Mouse (Mus musculus) midbrain, embryonic 14.5 days (tissue): ENCODE data around the gene Thoc7. TPM values are rescaled to one million over a fixed set of nuclear protein-coding genes. Genes with fewer than 3 reads are reported as not detected.

ENCODE experiments used
- ATAC-seq: fragments of 200-750 bp; cut with Nextera tagmentation; 2 replicates; pipeline ENCODE4 v1.8.0; 2017; ENCODE audit warnings: moderate number of reproducible peaks, moderate library complexity; ENCODE audit not compliant: low FRiP score, low TSS enrichment
- DNase-seq: peaks from one replicate; pipeline ENCODE4 v3.0.0-alpha.2; 2015
- H3K27ac ChIP-seq: fragments of 300-500 bp; sonication (generic); replicated peaks from 2 replicates; pipeline ENCODE4 v1.5.1; 2014; ENCODE audit warnings: mild to moderate bottlenecking, low read depth, low read length, moderate library complexity
- H3K27me3 ChIP-seq: fragments of 300-500 bp; sonication (generic); 2 replicates; pipeline ENCODE4 v1.6.1; 2014; ENCODE audit warnings: low read length, control low read depth, mixed read lengths; ENCODE audit not compliant: control insufficient read depth, insufficient read depth
- H3K36me3 ChIP-seq: fragments of 300-500 bp; sonication (generic); 2 replicates; pipeline ENCODE4 v1.6.1; 2014; ENCODE audit warnings: low read length, control low read depth; ENCODE audit not compliant: control insufficient read depth, insufficient read depth
- H3K4me1 ChIP-seq: fragments of 300-500 bp; sonication (generic); 2 replicates; pipeline ENCODE4 v1.6.1; 2014; ENCODE audit warnings: mild to moderate bottlenecking, antibody characterized with exemption, low read length, control low read depth; ENCODE audit not compliant: control insufficient read depth, insufficient read depth
- H3K4me2 ChIP-seq: fragments of 300-500 bp; sonication (generic); 2 replicates; pipeline ENCODE4 v1.6.1; 2014; ENCODE audit warnings: mild to moderate bottlenecking, low read length, moderate library complexity
- H3K4me3 ChIP-seq: fragments of 300-500 bp; sonication (generic); replicated peaks from 2 replicates; pipeline ENCODE4 v1.5.1; 2014; ENCODE audit warnings: low read depth, low read length
- H3K9ac ChIP-seq: fragments of 300-500 bp; sonication (generic); replicated peaks from 2 replicates; pipeline ENCODE4 v1.6.1; 2014; ENCODE audit warnings: mild to moderate bottlenecking, low read length, moderate library complexity
- H3K9me3 ChIP-seq: fragments of 300-500 bp; sonication (generic); 2 replicates; pipeline ENCODE4 v1.6.1; 2016; ENCODE audit warnings: low read length, control low read depth, mixed read lengths; ENCODE audit not compliant: control insufficient read depth
- WGBS: fragments of 180-500 bp; shearing (Covaris S2); extraction: QIAGEN DNeasy Blood & Tissue Kit; methylation state at CpG from one replicate; pipeline ENCODE4 v1.1.7; 2014; 5-methylcytosine and 5-hydroxymethylcytosine counted together
- polyA plus RNA-seq: library from polyadenylated mRNA; unstranded; fragments of >200 nt; fragmentation: Nextera tagmentation; extraction: Ambion mirVana; gene quantifications from 2 replicates; pipeline ENCODE4 v1.2.1, GENCODE M21; 2014

Thoc7 gene
- polyA plus RNA-seq, 1 experiment from 2014 or later: 198 TPM

DNA sequence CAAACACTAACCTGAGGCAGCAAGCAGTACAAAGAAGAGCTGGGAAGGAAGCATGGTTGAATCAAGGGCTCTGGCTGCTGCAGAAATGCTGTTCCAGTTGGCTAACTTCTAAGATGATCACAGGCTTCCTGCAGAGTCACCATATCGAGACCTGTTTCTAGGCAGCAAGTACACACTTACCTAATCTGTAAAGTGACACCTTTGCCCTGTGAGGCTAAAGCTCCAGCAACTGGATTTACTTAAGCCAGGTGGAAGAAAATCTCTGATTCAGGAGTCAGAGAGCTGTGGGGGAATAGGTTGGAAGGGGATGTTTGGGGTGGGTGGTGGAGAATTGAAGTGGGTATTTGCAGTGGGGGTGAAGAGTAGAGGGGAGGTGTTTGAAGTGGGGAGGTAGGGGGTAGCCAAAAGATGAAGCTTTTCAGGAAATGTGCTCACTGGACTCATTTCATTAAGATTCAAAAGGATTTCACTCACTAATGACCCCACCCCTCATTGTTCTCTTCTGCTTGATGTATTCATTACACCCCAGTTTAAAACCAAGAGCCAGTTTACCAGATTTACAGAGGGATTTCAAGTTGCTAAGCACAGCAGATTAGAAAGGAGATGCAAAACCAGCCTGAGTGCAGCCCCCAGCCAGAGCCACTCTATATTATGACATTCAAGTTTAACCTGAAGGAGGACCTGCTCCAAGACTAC lies 47.1 kb downstream of the Thoc7 start, which contains the start of gene Gm281:
TSS of gene Gm281 (minus strand) at position 92 of the 696 bp plus-strand sequence.
- DNase-seq (no peak), ATAC-seq (no peak)
- H3K4me2 ChIP-seq: no peak within 1 kb of the TSS
- no peak within 1 kb of the TSS for H3K4me3 ChIP-seq
- no peaks in the 10 kb centered on the region for H3K9me3 ChIP-seq
- no peak within 1 kb of the TSS for H3K27ac ChIP-seq
- H3K36me3 ChIP-seq: no peaks in the 10 kb centered on the region
- 19% methylated on average over 1 of the region's 1 CpGs for WGBS
- no peaks in the 10 kb centered on the region for H3K27me3 ChIP-seq
- H3K4me1 ChIP-seq: no peaks in the 10 kb centered on the region
- H3K9ac ChIP-seq: no peak within 1 kb of the TSS

DNA sequence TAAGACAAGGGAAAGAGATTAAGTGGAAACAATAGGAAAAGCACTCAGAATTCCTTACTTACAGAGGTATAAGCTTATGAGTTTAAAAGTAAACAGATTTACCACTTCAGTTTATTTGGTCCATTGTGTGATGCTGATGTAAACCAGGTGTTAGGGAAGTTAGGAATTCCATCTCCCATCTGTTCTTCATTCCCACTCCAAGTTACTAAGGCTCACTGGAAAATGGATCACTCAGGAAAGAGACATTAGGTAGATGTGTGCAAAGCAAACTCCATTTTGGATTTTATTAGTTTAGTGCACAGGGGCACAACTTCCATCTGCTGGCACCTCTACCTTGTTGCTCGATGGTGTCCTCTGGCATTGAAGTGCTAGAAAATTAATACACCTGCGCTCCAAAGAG lies 51.5 kb downstream of the Thoc7 start:
- Histone ChIP-seq H3K4me3 (no peak overlapping the region), H3K36me3 (no peaks in the 10 kb centered on the region), H3K9ac (no peak overlapping the region), H3K4me2 (no peak overlapping the region), H3K27me3 (no peaks in the 10 kb centered on the region), H3K4me1 (no peaks in the 10 kb centered on the region), H3K27ac (no peak overlapping the region), H3K9me3 (no peaks in the 10 kb centered on the region)
- ATAC-seq: no peak
- 96% methylated on average over 2 of the region's 2 CpGs for WGBS
- DNase-seq: no peak

DNA sequence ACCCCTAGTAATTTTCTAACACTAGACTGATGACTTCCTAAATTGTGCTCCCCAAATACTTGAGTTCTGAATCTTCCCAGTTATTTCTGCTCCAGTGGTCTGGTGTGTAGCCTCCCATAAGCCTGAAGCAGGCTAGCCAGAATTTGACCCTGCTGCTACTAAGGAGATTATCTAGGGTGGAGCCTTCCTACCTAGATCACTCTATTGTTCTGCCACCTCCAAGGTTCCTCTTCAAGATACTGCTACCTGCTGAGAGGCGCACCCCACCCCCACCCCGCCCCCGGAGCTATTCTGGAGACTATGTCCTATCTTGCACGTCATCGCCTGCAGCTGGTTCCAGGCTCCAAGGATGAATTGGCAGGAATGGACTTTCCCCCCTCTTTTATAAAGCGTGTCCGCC lies 54.5 kb downstream of the Thoc7 start:
- H3K4me2 ChIP-seq: no peak overlapping the region
- no peaks in the 10 kb centered on the region for H3K9me3 ChIP-seq
- no peaks in the 10 kb centered on the region for H3K27me3 ChIP-seq
- H3K9ac ChIP-seq: no peak overlapping the region
- DNase-seq (no peak), ATAC-seq (no peak)
- H3K36me3 ChIP-seq: no peaks in the 10 kb centered on the region
- 87% methylated on average over 7 of the region's 7 CpGs for WGBS
- H3K27ac ChIP-seq: no peak overlapping the region
- H3K4me1 ChIP-seq: no peaks in the 10 kb centered on the region
- no peak overlapping the region for H3K4me3 ChIP-seq

DNA sequence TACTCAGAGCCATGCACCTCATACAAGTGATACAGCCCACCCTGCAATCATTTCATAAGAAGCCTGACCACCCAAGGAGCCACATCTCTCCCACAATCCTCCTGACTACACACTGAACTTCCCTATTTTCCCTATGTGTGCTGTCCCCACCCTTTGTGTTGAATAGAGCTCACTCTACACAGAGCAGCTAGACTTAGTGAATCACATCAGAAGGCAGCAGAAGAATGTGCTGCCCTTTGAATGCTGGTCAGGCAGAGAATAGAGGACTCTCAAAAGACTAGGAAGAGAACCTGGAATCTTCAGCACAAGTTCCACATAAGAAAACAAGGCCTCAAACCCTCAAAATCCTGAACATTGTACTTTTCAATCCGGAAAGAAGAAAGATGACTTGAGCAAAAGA lies 55.2 kb downstream of the Thoc7 start:
- 98% methylated on average over 1 of the region's 1 CpGs for WGBS
- H3K27ac ChIP-seq: no peak overlapping the region
- H3K9me3 ChIP-seq: no peaks in the 10 kb centered on the region
- no peak overlapping the region for H3K9ac ChIP-seq
- H3K4me3 ChIP-seq: no peak overlapping the region
- no peak overlapping the region for H3K4me2 ChIP-seq
- H3K27me3 ChIP-seq: no peaks in the 10 kb centered on the region
- ATAC-seq (no peak), DNase-seq (no peak)
- H3K36me3 ChIP-seq: no peaks in the 10 kb centered on the region
- no peaks in the 10 kb centered on the region for H3K4me1 ChIP-seq

DNA sequence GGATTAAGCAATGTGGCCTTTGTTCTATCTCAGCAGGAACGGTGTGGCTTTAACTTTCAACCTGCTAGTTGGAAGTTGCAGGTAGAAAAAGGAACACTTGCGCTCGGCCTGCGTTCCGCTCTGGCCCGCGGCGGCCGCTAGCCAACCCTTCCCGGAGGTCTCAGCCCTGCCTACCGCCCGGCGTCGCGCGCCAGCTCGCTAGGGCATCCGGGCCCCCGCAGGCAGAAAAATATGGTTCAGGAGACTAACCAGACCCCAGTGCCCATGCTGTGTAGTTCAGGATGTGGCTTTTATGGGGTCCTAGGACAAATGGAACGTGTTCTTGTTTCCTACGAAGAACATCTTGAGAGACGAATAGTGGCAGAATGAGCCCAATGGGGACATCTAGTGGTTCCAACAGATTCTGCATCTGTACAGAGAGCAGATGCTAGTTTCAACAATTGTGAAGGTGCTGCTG lies 60.0 kb downstream of the Thoc7 start:
- peak overlapping the region; percentile 52 for H3K4me3 ChIP-seq
- peak overlapping the region; percentile 88 for H3K4me2 ChIP-seq
- under 1% methylated on average over 22 of the region's 22 CpGs for WGBS
- peak; percentile 82 for ATAC-seq
- peak; percentile 90 for DNase-seq
- 0 out of 2 replicates have a peak, but pooled peaks cover 3% of the 10 kb centered on the region for H3K4me1 ChIP-seq
- peak overlapping the region; percentile 77 for H3K9ac ChIP-seq
- no peaks in the 10 kb centered on the region for H3K9me3 ChIP-seq
- H3K36me3 ChIP-seq: no peaks in the 10 kb centered on the region
- no peak overlapping the region for H3K27ac ChIP-seq
- no peaks in the 10 kb centered on the region for H3K27me3 ChIP-seq

Other genes starting within 250 kb of the Thoc7 start
- not detected in 2 replicates for gene Gm281, start 47.4 kb downstream of the Thoc7 start, polyA plus RNA-seq
- 4.2 and 4.6 TPM in 2 replicates for gene Atxn7, start 412 bp downstream of the Thoc7 start, polyA plus RNA-seq
- gene Psmd6, start 159.1 kb upstream of the Thoc7 start, polyA plus RNA-seq: 240 and 278 TPM in 2 replicates
- gene Olfr720, start 225.0 kb upstream of the Thoc7 start, polyA plus RNA-seq: not detected in 2 replicates